Mouse (Mus musculus): ENCODE results near the gene Auts2.

The Auts2 gene

GRCm38 (mm10) chr5:132500817-132501231 is 42.3 kb downstream of the Auts2 start:
- in situ Hi-C loops (cut with MseI, MboI), result no loop called here

- in situ Hi-C loops (cut with MseI, MboI), result no loop called here
Measured at GRCm38 (mm10) chr5:132498896-132499295, 44.2 kb downstream of the Auts2 start.

GRCm38 (mm10) chr5:132498045-132498444 is 45.1 kb downstream of the Auts2 start:
- in situ Hi-C loops (cut with MseI, MboI), result no loop called here

GRCm38 (mm10) chr5:132492793-132493192 is 50.4 kb downstream of the Auts2 start:
- in situ Hi-C loops (cut with MseI, MboI), result no loop called here

- in situ Hi-C loops (cut with MseI, MboI), result no loop called here
Measured at GRCm38 (mm10) chr5:132492040-132492439, 51.1 kb downstream of the Auts2 start.

GRCm38 (mm10) chr5:132491508-132491907 is 51.6 kb downstream of the Auts2 start:
- in situ Hi-C loops (cut with MseI, MboI), result no loop called here

- in situ Hi-C loops (cut with MseI, MboI), result no loop called here
Measured at GRCm38 (mm10) chr5:132490326-132490725, 52.8 kb downstream of the Auts2 start.

- in situ Hi-C loops (cut with MseI, MboI), result no loop called here
Measured at GRCm38 (mm10) chr5:132489736-132490313, 53.3 kb downstream of the Auts2 start.

- in situ Hi-C loops (cut with MseI, MboI), result no loop called here
Measured at GRCm38 (mm10) chr5:132486831-132487230, 56.3 kb downstream of the Auts2 start.

GRCm38 (mm10) chr5:132485994-132486393 is 57.1 kb downstream of the Auts2 start:
- in situ Hi-C loops (cut with MseI, MboI), result no loop called here

GRCm38 (mm10) chr5:132485448-132485847 is 57.7 kb downstream of the Auts2 start:
- in situ Hi-C loops (cut with MseI, MboI), result no loop called here

GRCm38 (mm10) chr5:132481476-132481875 is 61.7 kb downstream of the Auts2 start:
- in situ Hi-C loops (cut with MseI, MboI), result no loop called here

- in situ Hi-C loops (cut with MseI, MboI), result no loop called here
Measured at GRCm38 (mm10) chr5:132480461-132480860, 62.7 kb downstream of the Auts2 start.

- in situ Hi-C loops (cut with MseI, MboI), result no loop called here
Measured at GRCm38 (mm10) chr5:132479227-132479857, 63.8 kb downstream of the Auts2 start.

GRCm38 (mm10) chr5:132477533-132477932 is 65.6 kb downstream of the Auts2 start:
- in situ Hi-C loops (cut with MseI, MboI), result no loop called here

- in situ Hi-C loops (cut with MseI, MboI), result no loop called here
Measured at GRCm38 (mm10) chr5:132472905-132473321, 70.2 kb downstream of the Auts2 start.

GRCm38 (mm10) chr5:132472184-132472829 is 70.8 kb downstream of the Auts2 start:
- in situ Hi-C loops (cut with MseI, MboI), result no loop called here

GRCm38 (mm10) chr5:132467364-132467743 is 75.8 kb downstream of the Auts2 start:
- in situ Hi-C loops (cut with MseI, MboI), result no loop called here

- in situ Hi-C loops (cut with MseI, MboI), result no loop called here
Measured at GRCm38 (mm10) chr5:132466427-132467363, 76.4 kb downstream of the Auts2 start.

GRCm38 (mm10) chr5:132462560-132462959 is 80.6 kb downstream of the Auts2 start:
- in situ Hi-C loops (cut with MseI, MboI), result no loop called here

GRCm38 (mm10) chr5:132458498-132458897 is 84.6 kb downstream of the Auts2 start:
- in situ Hi-C loops (cut with MseI, MboI), result no loop called here

- in situ Hi-C loops (cut with MseI, MboI), result no loop called here
Measured at GRCm38 (mm10) chr5:132452381-132452780, 90.8 kb downstream of the Auts2 start.
